Mouse (Mus musculus) mouse trophoblast stem cell (cell line): Measurements from ENCODE around the gene Omp.

Experiments
- in situ Hi-C, 2 experiments: fragments of 300-500 bp; cut with MseI, MboI; formaldehyde crosslinking; loops; 2 replicates in 1 of 2; 3 replicates in 1 of 2; pipeline ENCODE4 v1.15.1; 2025

Gene Omp

GRCm38 (mm10) chr7:98171141-98172073 is 26.1 kb upstream of the Omp start:
- in situ Hi-C loops: no loop called here

GRCm38 (mm10) chr7:98164999-98165528 is 19.8 kb upstream of the Omp start:
- in situ Hi-C loops: no loop called here

GRCm38 (mm10) chr7:98164382-98164998 is 19.2 kb upstream of the Omp start:
- in situ Hi-C loops: no loop called here

GRCm38 (mm10) chr7:98163700-98164099 is 18.4 kb upstream of the Omp start:
- in situ Hi-C loops: no loop called here

GRCm38 (mm10) chr7:98162239-98162638 is 16.9 kb upstream of the Omp start:
- in situ Hi-C loops: no loop called here

GRCm38 (mm10) chr7:98160041-98160740 is 14.9 kb upstream of the Omp start:
- in situ Hi-C loops: no loop called here

- in situ Hi-C loops: no loop called here
Measured at GRCm38 (mm10) chr7:98158481-98158880, 13.2 kb upstream of the Omp start.

GRCm38 (mm10) chr7:98157636-98158332 is 12.5 kb upstream of the Omp start:
- in situ Hi-C loops: no loop called here

- in situ Hi-C loops: no loop called here
Measured at GRCm38 (mm10) chr7:98156280-98156665, 11.0 kb upstream of the Omp start.

- in situ Hi-C loops: no loop called here
Measured at GRCm38 (mm10) chr7:98155546-98156279, 10.4 kb upstream of the Omp start.

GRCm38 (mm10) chr7:98153892-98154291 is 8.6 kb upstream of the Omp start:
- in situ Hi-C loops: loop anchor here in 1 of 2 experiments (5.0 kb wide), 1 partner anchor 38 kb away; no protein-coding TSS in a partner anchor

- in situ Hi-C loops: loop anchor here in 1 of 2 experiments (5.0 kb wide), 1 partner anchor 39 kb away; no protein-coding TSS in a partner anchor
Measured at GRCm38 (mm10) chr7:98153345-98153744, 8.0 kb upstream of the Omp start.

- in situ Hi-C loops: loop anchor here in 1 of 2 experiments (5.0 kb wide), 1 partner anchor 40 kb away; no protein-coding TSS in a partner anchor
Measured at GRCm38 (mm10) chr7:98152400-98152799, 7.1 kb upstream of the Omp start.

GRCm38 (mm10) chr7:98150525-98150924 is 5.2 kb upstream of the Omp start:
- in situ Hi-C loops: loop anchor here in 1 of 2 experiments (5.0 kb wide), 1 partner anchor 42 kb away; no protein-coding TSS in a partner anchor

GRCm38 (mm10) chr7:98149802-98150201 is 4.5 kb upstream of the Omp start:
- in situ Hi-C loops: loop anchor here in 1 of 2 experiments (5.0 kb wide), 1 partner anchor 42 kb away; no protein-coding TSS in a partner anchor

GRCm38 (mm10) chr7:98148721-98149407 is 3.6 kb upstream of the Omp start:
- in situ Hi-C loops: no loop called here

- in situ Hi-C loops: no loop called here
Measured at GRCm38 (mm10) chr7:98147766-98148165, 2.5 kb upstream of the Omp start.

- in situ Hi-C loops: no loop called here
Measured at GRCm38 (mm10) chr7:98146447-98146845, 1.1 kb upstream of the Omp start.

- in situ Hi-C loops: no loop called here
Measured at GRCm38 (mm10) chr7:98145842-98146446, 642 bp upstream of the Omp start.
